In genomic region chr2:61578433-61578832, GRCm38 (mm10) we compare ENCODE assay signal across 8 mouse cellular contexts. TPM values are rescaled to one million over a fixed set of nuclear protein-coding genes. Genes with fewer than 3 reads are reported as not detected.
DNase-seq lines count a peak whose midpoint lies in the region; ATAC-seq lines count a peak whose summit lies in the region.

Gene Tank (plus strand): TSS chr2:61578585.

- WGBS in kidney, embryonic 14.5 days: 82% methylated on average over 10 of the region's 10 CpGs

- no peak within 1 kb of the TSS for H3K9ac ChIP-seq in kidney, embryonic 14.5 days (ENCODE audit: low read depth, low read length)

- ATAC-seq in kidney, embryonic 14.5 days (ENCODE audit: low FRiP score, low TSS enrichment): no peak
- peak; percentile 85 for ATAC-seq in inflammation-experienced regulatory T-cells, adult 6 months
- peak; percentile 83 for ATAC-seq in megakaryocyte progenitor cell, adult 5-6 weeks (replicated peaks; ENCODE audit: poor library complexity)

- no peaks in the 10 kb centered on the region for H3K4me1 ChIP-seq in kidney, embryonic 14.5 days (ENCODE audit: control insufficient read depth, insufficient read depth, low read length)

- no peak for DNase-seq in kidney, postnatal 10 days
- no peak for DNase-seq in adrenal gland, postnatal 4 days (ENCODE audit: low spot score in 2 of 2)
- DNase-seq in gastrocnemius, postnatal 4 days (ENCODE audit: low spot score in 2 of 2): no peak
- no peak for DNase-seq in embryo, embryonic 11 days
- DNase-seq in cerebellum, postnatal 25 days: no peak

- no peaks in the 10 kb centered on the region for H3K36me3 ChIP-seq in kidney, embryonic 14.5 days (ENCODE audit: control insufficient read depth, insufficient read depth, low read length)

- H3K4me3 ChIP-seq in kidney, embryonic 14.5 days (ENCODE audit: low read length): no peak within 1 kb of the TSS

- H3K9me3 ChIP-seq in kidney, embryonic 14.5 days (ENCODE audit: control insufficient read depth, low read length): no peaks in the 10 kb centered on the region

- no peaks in the 10 kb centered on the region for H3K27me3 ChIP-seq in kidney, embryonic 14.5 days (ENCODE audit: control insufficient read depth, insufficient read depth, low read length)

- H3K27ac ChIP-seq in kidney, embryonic 14.5 days (ENCODE audit: low read depth, low read length): no peak within 1 kb of the TSS

- no peak within 1 kb of the TSS for H3K4me2 ChIP-seq in kidney, embryonic 14.5 days (replicated peaks; ENCODE audit: low read depth, low read length)

RNA-seq across cellular contexts. Expression of gene Tank, which starts in this region (rescaled TPM):
- 27.8 and 29.8 TPM in 2 replicates for polyA plus RNA-seq in kidney, embryonic 14.5 days (2014; fragmentation: Nextera tagmentation; extraction: Ambion mirVana)
- 10 to 100 TPM; 35.3 to 35.5 TPM for total RNA-seq in adrenal gland, postnatal 4 days (2021)
- 10 to 100 TPM; 17.5 to 22.0 TPM for total RNA-seq in gastrocnemius, postnatal 4 days (2021)
- 100 to 1,000 TPM; 245 to 330 (median 251) TPM for polyA plus RNA-seq in inflammation-experienced regulatory T-cells, adult 6 months (2017; shearing (Covaris generic))
- 132 and 135 TPM in 2 replicates for total RNA-seq in megakaryocyte progenitor cell, adult 5-6 weeks (2015)
- 84.7 and 93.1 TPM in 2 replicates for total RNA-seq in megakaryocyte progenitor cell, adult 5-6 weeks (2017)
